19 mouse cellular contexts compared by ENCODE assay signal in genomic region chr13:57732251-57732650, GRCm38 (mm10).
DNase-seq lines count a peak whose midpoint lies in the region; ATAC-seq and TF ChIP-seq lines count a peak whose summit lies in the region.
"Had no signal": no experiment of that assay in that cellular context is flagged by ENCODE, and none has a peak within 500 bp of the region (broad histone marks: within the 10 kb centered on the region; RNA-seq: fewer than 3 reads in every experiment).

No protein-coding gene starts in this region.

- H3K4me2 ChIP-seq in hindbrain, postnatal 0 days (ENCODE audit: low read depth, low read length), result no peak overlapping the region
- no peak overlapping the region for H3K4me2 ChIP-seq in hindbrain, embryonic 14.5 days (replicated peaks)
- H3K4me2 ChIP-seq in midbrain, embryonic 11.5 days, result no peak overlapping the region
- H3K4me2 ChIP-seq in midbrain, embryonic 14.5 days (ENCODE audit: low read length), result no peak overlapping the region
- H3K4me2 ChIP-seq: embryonic facial prominence, embryonic 13.5 days; forebrain, embryonic 12.5 days; heart, embryonic 11.5 days; hindbrain, embryonic 12.5 days had no signal

- no peak overlapping the region for H3K27ac ChIP-seq in hindbrain, postnatal 0 days
- no peak overlapping the region for H3K27ac ChIP-seq in hindbrain, embryonic 14.5 days
- H3K27ac ChIP-seq in midbrain, embryonic 11.5 days (ENCODE audit: low read depth, low read length), result no peak overlapping the region
- H3K27ac ChIP-seq in midbrain, embryonic 14.5 days (replicated peaks; ENCODE audit: low read depth, low read length), result no peak overlapping the region
- H3K27ac ChIP-seq: embryonic facial prominence, embryonic 13.5 days; forebrain, embryonic 12.5 days; heart, adult 2 months had no signal

- no peaks in the 10 kb centered on the region for H3K4me1 ChIP-seq in hindbrain, postnatal 0 days (ENCODE audit: insufficient read depth, low read length)
- peaks cover 25% of the 10 kb centered on the region for H3K4me1 ChIP-seq in hindbrain, embryonic 14.5 days (replicated peaks; ENCODE audit: control insufficient read depth, insufficient read depth, low read length)
- no peaks in the 10 kb centered on the region for H3K4me1 ChIP-seq in midbrain, embryonic 11.5 days (ENCODE audit: control insufficient read depth, insufficient read depth, low read length)
- peaks cover 16% of the 10 kb centered on the region for H3K4me1 ChIP-seq in midbrain, embryonic 14.5 days (ENCODE audit: control insufficient read depth, insufficient read depth, low read length)
- H3K4me1 ChIP-seq: forebrain, embryonic 12.5 days had no signal

- H3K9me3 ChIP-seq in hindbrain, postnatal 0 days (ENCODE audit: low read length), result no peaks in the 10 kb centered on the region
- no peaks in the 10 kb centered on the region for H3K9me3 ChIP-seq in hindbrain, embryonic 14.5 days (ENCODE audit: control insufficient read depth, low read length)
- H3K9me3 ChIP-seq in midbrain, embryonic 11.5 days (ENCODE audit: control insufficient read depth, low read length), result no peaks in the 10 kb centered on the region
- no peaks in the 10 kb centered on the region for H3K9me3 ChIP-seq in midbrain, embryonic 14.5 days (ENCODE audit: control insufficient read depth, low read length)
- H3K9me3 ChIP-seq: embryonic facial prominence, embryonic 13.5 days; forebrain, embryonic 12.5 days; hindbrain, embryonic 12.5 days had no signal

- H3K4me3 ChIP-seq in hindbrain, postnatal 0 days (ENCODE audit: low read length), result no peak overlapping the region
- no peak overlapping the region for H3K4me3 ChIP-seq in hindbrain, embryonic 14.5 days (replicated peaks; ENCODE audit: low read length)
- H3K4me3 ChIP-seq in midbrain, embryonic 11.5 days (ENCODE audit: low read depth, low read length), result no peak overlapping the region
- H3K4me3 ChIP-seq in midbrain, embryonic 14.5 days (replicated peaks; ENCODE audit: low read depth, low read length), result no peak overlapping the region
- H3K4me3 ChIP-seq: embryonic facial prominence, embryonic 13.5 days; forebrain, embryonic 12.5 days; heart, adult 2 months; hindbrain, embryonic 12.5 days had no signal

- no peak for TF ChIP-seq CTCF in hindbrain, postnatal 0 days (IDR thresholded peaks at IDR 0.05; ENCODE audit: low read depth)

- H3K27me3 ChIP-seq in hindbrain, postnatal 0 days (ENCODE audit: insufficient read depth, low read length), result no peaks in the 10 kb centered on the region
- H3K27me3 ChIP-seq in hindbrain, embryonic 14.5 days (ENCODE audit: control insufficient read depth, insufficient read depth, low read length), result no peaks in the 10 kb centered on the region
- no peaks in the 10 kb centered on the region for H3K27me3 ChIP-seq in midbrain, embryonic 11.5 days (ENCODE audit: control insufficient read depth, insufficient read depth, low read length)
- no peaks in the 10 kb centered on the region for H3K27me3 ChIP-seq in midbrain, embryonic 14.5 days (ENCODE audit: control insufficient read depth, insufficient read depth, low read length)
- H3K27me3 ChIP-seq: CH12.LX; embryonic facial prominence, embryonic 13.5 days; forebrain, embryonic 12.5 days; hindbrain, embryonic 12.5 days had no signal

- no peak overlapping the region for H3K9ac ChIP-seq in hindbrain, postnatal 0 days (replicated peaks; ENCODE audit: low read length)
- no peak overlapping the region for H3K9ac ChIP-seq in hindbrain, embryonic 14.5 days
- H3K9ac ChIP-seq in midbrain, embryonic 11.5 days (ENCODE audit: low read length), result no peak overlapping the region
- no peak overlapping the region for H3K9ac ChIP-seq in midbrain, embryonic 14.5 days (replicated peaks; ENCODE audit: low read length)
- H3K9ac ChIP-seq: embryonic facial prominence, embryonic 13.5 days; forebrain, embryonic 12.5 days; hindbrain, embryonic 12.5 days had no signal

- ATAC-seq in hindbrain, postnatal 0 days, result peak; percentile 48; the same call in 1 of the 2 replicates
- ATAC-seq in hindbrain, embryonic 14.5 days (ENCODE audit: low FRiP score), result no peak
- ATAC-seq in midbrain, embryonic 11.5 days (ENCODE audit: low FRiP score), result no peak
- ATAC-seq in midbrain, embryonic 14.5 days (ENCODE audit: low FRiP score, low TSS enrichment), result no peak
- ATAC-seq: activated CD4-positive, CD25-positive, alpha-beta regulatory T cell, adult 4 months; forebrain, embryonic 16.5 days had no signal

- no peaks in the 10 kb centered on the region for H3K36me3 ChIP-seq in hindbrain, postnatal 0 days (ENCODE audit: insufficient read depth, low read length)
- H3K36me3 ChIP-seq in hindbrain, embryonic 14.5 days (replicated peaks; ENCODE audit: control insufficient read depth, insufficient read depth), result no peaks in the 10 kb centered on the region
- H3K36me3 ChIP-seq in midbrain, embryonic 11.5 days (ENCODE audit: control insufficient read depth, insufficient read depth, low read length), result no peaks in the 10 kb centered on the region
- H3K36me3 ChIP-seq in midbrain, embryonic 14.5 days (ENCODE audit: control insufficient read depth, insufficient read depth, low read length), result no peaks in the 10 kb centered on the region
- H3K36me3 ChIP-seq: embryonic facial prominence, embryonic 13.5 days; forebrain, embryonic 12.5 days; hindbrain, embryonic 12.5 days had no signal

- 40% methylated on average over 2 of the region's 2 CpGs for WGBS in hindbrain, postnatal 0 days
- WGBS in hindbrain, embryonic 14.5 days, result 56% methylated on average over 2 of the region's 2 CpGs
- 65% methylated on average over 2 of the region's 2 CpGs for WGBS in midbrain, embryonic 11.5 days
- 36% methylated on average over 2 of the region's 2 CpGs for WGBS in midbrain, embryonic 14.5 days

- DNase-seq in hindbrain, postnatal 0 days (ENCODE audit: low spot score), result no peak
- no peak for DNase-seq in hindbrain, embryonic 14.5 days (ENCODE audit: low spot score)
- peak; percentile 54 for DNase-seq in midbrain, embryonic 11.5 days (ENCODE audit: low spot score, missing footprints)
- no peak for DNase-seq in midbrain, embryonic 14.5 days
- DNase-seq in WW6 (ENCODE audit: low read depth, low spot score), result peak; percentile 40
- no peak for DNase-seq in kidney, postnatal 10 days
- DNase-seq: adrenal gland, postnatal 14 days; cerebellum, adult 11-12 months; cerebellum, adult 9-11 months; cerebellum, postnatal 36 days; gastrocnemius, postnatal 10 days; heart, adult 2 months had no signal

Comparison
In these comparisons a context has a peak if more than half of its experiments do, and no peak if none do; other contexts are left out.
1. DNase-seq: peak in midbrain, embryonic 11.5 days (single experiment) and WW6 (single experiment); none in hindbrain, postnatal 0 days (single experiment), hindbrain, embryonic 14.5 days (single experiment), midbrain, embryonic 14.5 days (single experiment) and kidney, postnatal 10 days (single experiment).